Mouse (Mus musculus): Measurements from ENCODE around the gene Adgrg1. TPM values are rescaled to one million over a fixed set of nuclear protein-coding genes. Genes with fewer than 3 reads are reported as not detected.
A peak's percentile ranks its signal among the peaks of the same experiment; 100 is the strongest.
"Not testable (repeated sequence)": the region's sequence is repeated elsewhere in the genome, so short reads cannot be mapped to it uniquely, and the experiment has no call there.

Gene Adgrg1
- polyA plus RNA-seq, 3 experiments from 2014 or later, result 0.52 to 5.5 (median 4.5) TPM

GRCm38 (mm10) chr8:94996899-94997856, 22.6 kb downstream of the Adgrg1 start:
- no peak for ATAC-seq

- ATAC-seq, result no peak
Measured at GRCm38 (mm10) chr8:94997857-94998243, 23.3 kb downstream of the Adgrg1 start.

- no peak for ATAC-seq
Measured at GRCm38 (mm10) chr8:94998431-94998830, 23.9 kb downstream of the Adgrg1 start.

GRCm38 (mm10) chr8:94999004-94999403, 24.5 kb downstream of the Adgrg1 start:
- no peak for ATAC-seq

GRCm38 (mm10) chr8:94999956-95000355, 25.4 kb downstream of the Adgrg1 start:
- ATAC-seq, result no peak

GRCm38 (mm10) chr8:95000684-95001083, 26.1 kb downstream of the Adgrg1 start:
- ATAC-seq, result peak; percentile 61

- no peak for ATAC-seq
Measured at GRCm38 (mm10) chr8:95001165-95001564, 26.6 kb downstream of the Adgrg1 start.

- peak; percentile 65 for ATAC-seq
Measured at GRCm38 (mm10) chr8:95001655-95002054, 27.1 kb downstream of the Adgrg1 start.

- ATAC-seq, result no peak
Measured at GRCm38 (mm10) chr8:95002089-95002655, 27.6 kb downstream of the Adgrg1 start.

- ATAC-seq, result no peak
Measured at GRCm38 (mm10) chr8:95012442-95012919, 37.9 kb downstream of the Adgrg1 start.

- no peak for ATAC-seq
Measured at GRCm38 (mm10) chr8:95015866-95016265, 41.3 kb downstream of the Adgrg1 start.

- no peak for ATAC-seq
Measured at GRCm38 (mm10) chr8:95016684-95017083, 42.1 kb downstream of the Adgrg1 start.

GRCm38 (mm10) chr8:95017451-95017850, 42.9 kb downstream of the Adgrg1 start, which contains the start of gene Adgrg3:
Gene Adgrg3 (plus strand): TSS chr8:95017692.
- ATAC-seq, result no peak

- no peak for ATAC-seq
Measured at GRCm38 (mm10) chr8:95017969-95018635, 43.6 kb downstream of the Adgrg1 start.

- ATAC-seq, result peak; percentile 56
Measured at GRCm38 (mm10) chr8:95020293-95020777, 45.8 kb downstream of the Adgrg1 start.

- no peak for ATAC-seq
Measured at GRCm38 (mm10) chr8:95020821-95021220, 46.3 kb downstream of the Adgrg1 start.

GRCm38 (mm10) chr8:95023201-95023600, 48.6 kb downstream of the Adgrg1 start:
- no peak for ATAC-seq

- ATAC-seq, result no peak
Measured at GRCm38 (mm10) chr8:95024387-95024786, 49.8 kb downstream of the Adgrg1 start.

- no peak for ATAC-seq
Measured at GRCm38 (mm10) chr8:95025421-95025820, 50.9 kb downstream of the Adgrg1 start.

GRCm38 (mm10) chr8:95028391-95028790, 53.8 kb downstream of the Adgrg1 start:
- ATAC-seq, result not testable (repeated sequence)

GRCm38 (mm10) chr8:95037106-95037925, 62.8 kb downstream of the Adgrg1 start:
- no peak for ATAC-seq

All from inflammation-experienced regulatory T-cells, adult 6 months (primary cell).